Mouse (Mus musculus) small intestine, adult 2 months (tissue): ENCODE data around the gene Mypn. TPM values are rescaled to one million over a fixed set of nuclear protein-coding genes. Genes with fewer than 3 reads are reported as not detected.

Experiments used
- H3K27ac ChIP-seq: fragments of 200-500 bp; 2 replicates; pipeline ENCODE4 v1.5.1; 2012; ENCODE audit warnings: low read depth, low read length, control low read depth, inconsistent platforms; ENCODE audit not compliant: insufficient read depth
- H3K27me3 ChIP-seq: fragments of 200-500 bp; 2 replicates; pipeline ENCODE4 v1.6.1; 2012; ENCODE audit warnings: mild to moderate bottlenecking, moderate library complexity, low read length, inconsistent platforms; ENCODE audit not compliant: control insufficient read depth, insufficient read depth
- H3K36me3 ChIP-seq: fragments of 200-500 bp; 2 replicates; pipeline ENCODE4 v1.6.1; 2012; ENCODE audit warnings: mild to moderate bottlenecking, low read length, control low read depth, inconsistent platforms; ENCODE audit not compliant: control insufficient read depth, insufficient read depth
- H3K4me1 ChIP-seq: fragments of 200-500 bp; 2 replicates; pipeline ENCODE4 v1.6.1; 2012; ENCODE audit warnings: low read length, inconsistent platforms, mixed read lengths; ENCODE audit not compliant: control insufficient read depth, insufficient read depth, insufficient read length
- H3K4me3 ChIP-seq: fragments of 200-500 bp; 2 replicates; pipeline ENCODE4 v1.5.1; 2012; ENCODE audit warnings: low read depth, mild to moderate bottlenecking, control low read depth, inconsistent platforms, low read length, moderate library complexity
- CTCF ChIP-seq: fragments of 200-500 bp; IDR thresholded peaks from 2 replicates; pipeline ENCODE4 v1.5.1; 2012; ENCODE audit warnings: low read depth, mild to moderate bottlenecking, control low read depth, inconsistent platforms, low read length, moderate library complexity, mixed read lengths; ENCODE audit not compliant: insufficient replicate concordance, insufficient read length; ENCODE audit errors: extremely low read depth
- POLR2A ChIP-seq: fragments of 200-500 bp; IDR thresholded peaks from 2 replicates; pipeline ENCODE4 v1.6.1; 2012; ENCODE audit warnings: low read depth, mild to moderate bottlenecking, control low read depth, inconsistent platforms, low read length, moderate library complexity
- WGBS: fragments of 180-500 bp; shearing (Covaris S2); methylation state at CpG from one replicate; pipeline ENCODE4 v1.1.7; 2018; 5-methylcytosine and 5-hydroxymethylcytosine counted together
- polyA plus RNA-seq: library from polyadenylated mRNA; depleted of rRNA; stranded (reverse); fragments of >200 nt; gene quantifications from 2 replicates; pipeline ENCODE4 v1.2.3, GENCODE M21; 2012

Mypn gene
- polyA plus RNA-seq, 1 experiment, result 0.05 TPM

GRCm38 (mm10) chr10:63136436-63136835, 67.3 kb downstream of the Mypn start:
- no peaks in the 10 kb centered on the region for H3K4me1 ChIP-seq
- H3K27me3 ChIP-seq, result no peaks in the 10 kb centered on the region
- 60% methylated on average over 6 of the region's 6 CpGs for WGBS
- TF ChIP-seq POLR2A (no peak), CTCF (no peak)
- H3K27ac ChIP-seq, result no peak overlapping the region
- no peaks in the 10 kb centered on the region for H3K36me3 ChIP-seq
- H3K4me3 ChIP-seq, result no peak overlapping the region

GRCm38 (mm10) chr10:63135680-63136079, 68.1 kb downstream of the Mypn start:
- no peak for TF ChIP-seq CTCF
- TF ChIP-seq POLR2A, result no peak

GRCm38 (mm10) chr10:63133326-63133725, 70.4 kb downstream of the Mypn start:
- no peak for TF ChIP-seq POLR2A
- no peak for TF ChIP-seq CTCF
- Histone ChIP-seq H3K4me1 (no peaks in the 10 kb centered on the region), H3K36me3 (no peaks in the 10 kb centered on the region), H3K27ac (no peak overlapping the region), H3K4me3 (no peak overlapping the region), H3K27me3 (no peaks in the 10 kb centered on the region)
- 85% methylated on average over 4 of the region's 4 CpGs for WGBS

More at GRCm38 (mm10) chr10:63135680-63136079, 68.1 kb downstream of the Mypn start:
- no peaks in the 10 kb centered on the region for H3K36me3 ChIP-seq
- H3K27me3 ChIP-seq, result no peaks in the 10 kb centered on the region
- WGBS, result 66% methylated on average over 12 of the region's 12 CpGs
- H3K4me3 ChIP-seq, result no peak overlapping the region
- H3K4me1 ChIP-seq, result no peaks in the 10 kb centered on the region
- H3K27ac ChIP-seq, result no peak overlapping the region

- H3K27ac ChIP-seq, result no peak overlapping the region
- H3K27me3 ChIP-seq, result no peaks in the 10 kb centered on the region
- TF ChIP-seq POLR2A, result no peak
- TF ChIP-seq CTCF, result no peak
- no peak overlapping the region for H3K4me3 ChIP-seq
- H3K4me1 ChIP-seq, result no peaks in the 10 kb centered on the region
- WGBS, result 83% methylated on average over 6 of the region's 6 CpGs
- no peaks in the 10 kb centered on the region for H3K36me3 ChIP-seq
Observed at GRCm38 (mm10) chr10:63132356-63132755, 71.4 kb downstream of the Mypn start.

GRCm38 (mm10) chr10:63130500-63130899, 73.3 kb downstream of the Mypn start:
- TF ChIP-seq POLR2A (no peak), CTCF (no peak)
- WGBS, result 72% methylated on average over 7 of the region's 7 CpGs
- no peaks in the 10 kb centered on the region for H3K36me3 ChIP-seq
- no peak overlapping the region for H3K4me3 ChIP-seq
- no peaks in the 10 kb centered on the region for H3K4me1 ChIP-seq
- no peak overlapping the region for H3K27ac ChIP-seq
- no peaks in the 10 kb centered on the region for H3K27me3 ChIP-seq

- Histone ChIP-seq H3K4me3 (no peak overlapping the region), H3K27me3 (no peaks in the 10 kb centered on the region), H3K36me3 (no peaks in the 10 kb centered on the region), H3K27ac (no peak overlapping the region), H3K4me1 (no peaks in the 10 kb centered on the region)
- WGBS, result 55% methylated on average over 7 of the region's 7 CpGs
- no peak for TF ChIP-seq CTCF
- TF ChIP-seq POLR2A, result no peak
Observed at GRCm38 (mm10) chr10:63128256-63128655, 75.5 kb downstream of the Mypn start.

GRCm38 (mm10) chr10:63127156-63127555, 76.6 kb downstream of the Mypn start:
- H3K4me1 ChIP-seq, result no peaks in the 10 kb centered on the region
- H3K4me3 ChIP-seq, result no peak overlapping the region
- TF ChIP-seq CTCF (no peak), POLR2A (no peak)
- no peaks in the 10 kb centered on the region for H3K36me3 ChIP-seq
- H3K27me3 ChIP-seq, result no peaks in the 10 kb centered on the region
- 90% methylated on average over 6 of the region's 6 CpGs for WGBS
- no peak overlapping the region for H3K27ac ChIP-seq

GRCm38 (mm10) chr10:63126116-63126515, 77.6 kb downstream of the Mypn start:
- no peak overlapping the region for H3K27ac ChIP-seq
- H3K27me3 ChIP-seq, result no peaks in the 10 kb centered on the region
- WGBS, result 77% methylated on average over 4 of the region's 4 CpGs
- no peak for TF ChIP-seq CTCF
- TF ChIP-seq POLR2A, result no peak
- no peak overlapping the region for H3K4me3 ChIP-seq
- no peaks in the 10 kb centered on the region for H3K4me1 ChIP-seq
- no peaks in the 10 kb centered on the region for H3K36me3 ChIP-seq
